Mouse (Mus musculus) intestine, embryonic 16.5 days (tissue): ENCODE results near the gene Art3. TPM values are rescaled to one million over a fixed set of nuclear protein-coding genes. Genes with fewer than 3 reads are reported as not detected.
A peak's percentile ranks its signal among the peaks of the same experiment; 100 is the strongest.

Experiments
- ATAC-seq: fragments of 200-750 bp; cut with Nextera tagmentation; 2 replicates; pipeline ENCODE4 v1.8.0; 2017; ENCODE audit warnings: moderate TSS enrichment, moderate library complexity
- H3K27ac ChIP-seq: fragments of 300-500 bp; sonication (generic); 2 replicates; pipeline ENCODE4 v1.5.1; 2014; ENCODE audit warnings: mild to moderate bottlenecking, low read length
- H3K27me3 ChIP-seq: fragments of 300-500 bp; sonication (generic); replicated peaks from 2 replicates; pipeline ENCODE4 v1.6.1; 2014; ENCODE audit warnings: low read length, control low read depth, mixed read lengths; ENCODE audit not compliant: control insufficient read depth, insufficient read depth
- H3K36me3 ChIP-seq: fragments of 300-500 bp; sonication (generic); 2 replicates; pipeline ENCODE4 v1.6.1; 2014; ENCODE audit warnings: low read length, control low read depth; ENCODE audit not compliant: control insufficient read depth, insufficient read depth
- H3K4me1 ChIP-seq: fragments of 300-500 bp; sonication (generic); 2 replicates; pipeline ENCODE4 v1.6.1; 2014; ENCODE audit warnings: low read length, control low read depth, mixed read lengths; ENCODE audit not compliant: control insufficient read depth, insufficient read depth
- H3K4me2 ChIP-seq: fragments of 300-500 bp; sonication (generic); 2 replicates; pipeline ENCODE4 v1.6.1; 2014; ENCODE audit warnings: low read depth, low read length, control low read depth
- H3K4me3 ChIP-seq: fragments of 300-500 bp; sonication (generic); 2 replicates; pipeline ENCODE4 v1.5.1; 2014; ENCODE audit warnings: mild to moderate bottlenecking, low read length
- H3K9ac ChIP-seq: fragments of 300-500 bp; sonication (generic); 2 replicates; pipeline ENCODE4 v1.6.1; 2014; ENCODE audit warnings: low read depth, low read length
- H3K9me3 ChIP-seq: fragments of 300-500 bp; sonication (generic); 2 replicates; pipeline ENCODE4 v1.6.1; 2016; ENCODE audit warnings: low read length, control low read depth; ENCODE audit not compliant: control insufficient read depth
- WGBS: fragments of 180-500 bp; shearing (Covaris S2); extraction: QIAGEN DNeasy Blood & Tissue Kit; methylation state at CpG from one replicate; pipeline ENCODE4 v1.1.7; 2014; 5-methylcytosine and 5-hydroxymethylcytosine counted together
- polyA plus RNA-seq: library from polyadenylated mRNA; unstranded; fragments of >200 nt; fragmentation: Nextera tagmentation; extraction: Ambion mirVana; gene quantifications from 2 replicates; pipeline ENCODE4 v1.2.1, GENCODE M21; 2015

Gene Art3
- polyA plus RNA-seq, 1 experiment from 2014 or later, result 5.6 TPM

GRCm38 (mm10) chr5:92383747-92384146, 52.1 kb downstream of the Art3 start:
- Histone ChIP-seq H3K4me1 (no peaks in the 10 kb centered on the region), H3K4me2 (no peak overlapping the region), H3K27ac (no peak overlapping the region), H3K9me3 (no peaks in the 10 kb centered on the region), H3K9ac (no peak overlapping the region), H3K36me3 (no peaks in the 10 kb centered on the region), H3K4me3 (no peak overlapping the region), H3K27me3 (no peaks in the 10 kb centered on the region)
- ATAC-seq, result no peak
- WGBS, result 46% methylated on average over 7 of the region's 7 CpGs

- no peak for ATAC-seq
- Histone ChIP-seq H3K9ac (no peak overlapping the region), H3K9me3 (no peaks in the 10 kb centered on the region), H3K4me1 (no peaks in the 10 kb centered on the region; the same call in 1 of the 2 replicates), H3K27me3 (no peaks in the 10 kb centered on the region), H3K4me3 (no peak overlapping the region), H3K36me3 (no peaks in the 10 kb centered on the region), H3K4me2 (no peak overlapping the region), H3K27ac (no peak overlapping the region)
- 52% methylated on average over 7 of the region's 7 CpGs for WGBS
Measured at GRCm38 (mm10) chr5:92384855-92385254, 53.2 kb downstream of the Art3 start.

- H3K4me3 ChIP-seq, result no peak overlapping the region
- no peaks in the 10 kb centered on the region for H3K36me3 ChIP-seq
- no peak overlapping the region for H3K27ac ChIP-seq
- H3K9me3 ChIP-seq, result no peaks in the 10 kb centered on the region
- peaks cover 5% of the 10 kb centered on the region; the same call in 1 of the 2 replicates for H3K27me3 ChIP-seq
- no peak for ATAC-seq
- no peak overlapping the region for H3K4me2 ChIP-seq
- WGBS, result 73% methylated on average over 5 of the region's 5 CpGs
- no peak overlapping the region for H3K9ac ChIP-seq
- H3K4me1 ChIP-seq, result no peaks in the 10 kb centered on the region; the same call in 1 of the 2 replicates
Measured at GRCm38 (mm10) chr5:92386102-92386501, 54.5 kb downstream of the Art3 start.

GRCm38 (mm10) chr5:92386643-92387042, 55.0 kb downstream of the Art3 start:
- no peak for ATAC-seq
- Histone ChIP-seq H3K4me3 (no peak overlapping the region), H3K36me3 (no peaks in the 10 kb centered on the region), H3K27me3 (peaks cover 10% of the 10 kb centered on the region), H3K4me1 (no peaks in the 10 kb centered on the region; the same call in 1 of the 2 replicates), H3K27ac (no peak overlapping the region), H3K4me2 (no peak overlapping the region), H3K9ac (no peak overlapping the region), H3K9me3 (no peaks in the 10 kb centered on the region)
- WGBS, result 28% methylated on average over 6 of the region's 6 CpGs

- no peaks in the 10 kb centered on the region; the same call in 1 of the 2 replicates for H3K4me1 ChIP-seq
- H3K27ac ChIP-seq, result no peak overlapping the region
- ATAC-seq, result no peak
- H3K4me3 ChIP-seq, result no peak overlapping the region
- no peaks in the 10 kb centered on the region for H3K9me3 ChIP-seq
- no peak overlapping the region for H3K4me2 ChIP-seq
- 63% methylated on average over 11 of the region's 11 CpGs for WGBS
- no peaks in the 10 kb centered on the region for H3K36me3 ChIP-seq
- no peak overlapping the region for H3K9ac ChIP-seq
- H3K27me3 ChIP-seq, result peaks cover 17% of the 10 kb centered on the region
Measured at GRCm38 (mm10) chr5:92387433-92387832, 55.8 kb downstream of the Art3 start.

- Histone ChIP-seq H3K4me3 (no peak overlapping the region), H3K36me3 (no peaks in the 10 kb centered on the region), H3K27ac (no peak overlapping the region), H3K9me3 (no peaks in the 10 kb centered on the region), H3K9ac (no peak overlapping the region), H3K27me3 (peaks cover 17% of the 10 kb centered on the region), H3K4me2 (no peak overlapping the region), H3K4me1 (no peaks in the 10 kb centered on the region; the same call in 1 of the 2 replicates)
- 64% methylated on average over 2 of the region's 2 CpGs for WGBS
- ATAC-seq, result no peak
Measured at GRCm38 (mm10) chr5:92389977-92390376, 58.4 kb downstream of the Art3 start.

- no peak overlapping the region for H3K4me2 ChIP-seq
- peaks cover 17% of the 10 kb centered on the region for H3K27me3 ChIP-seq
- no peaks in the 10 kb centered on the region for H3K9me3 ChIP-seq
- WGBS, result 66% methylated on average over 8 of the region's 8 CpGs
- no peak for ATAC-seq
- H3K27ac ChIP-seq, result no peak overlapping the region
- no peak overlapping the region for H3K4me3 ChIP-seq
- no peaks in the 10 kb centered on the region; the same call in 1 of the 2 replicates for H3K4me1 ChIP-seq
- no peak overlapping the region for H3K9ac ChIP-seq
- H3K36me3 ChIP-seq, result no peaks in the 10 kb centered on the region
Measured at GRCm38 (mm10) chr5:92390615-92391014, 59.0 kb downstream of the Art3 start.

- H3K27ac ChIP-seq, result no peak overlapping the region
- no peak for ATAC-seq
- WGBS, result 40% methylated on average over 18 of the region's 18 CpGs
Measured at GRCm38 (mm10) chr5:92392542-92392941, 60.9 kb downstream of the Art3 start.

GRCm38 (mm10) chr5:92393863-92394262, 62.2 kb downstream of the Art3 start:
- H3K9ac ChIP-seq, result no peak overlapping the region
- peaks cover 17% of the 10 kb centered on the region for H3K27me3 ChIP-seq
- H3K4me3 ChIP-seq, result no peak overlapping the region
- H3K4me2 ChIP-seq, result no peak overlapping the region
- no peaks in the 10 kb centered on the region for H3K36me3 ChIP-seq
- ATAC-seq, result no peak
- WGBS, result 63% methylated on average over 10 of the region's 10 CpGs
- no peaks in the 10 kb centered on the region for H3K9me3 ChIP-seq
- H3K4me1 ChIP-seq, result no peaks in the 10 kb centered on the region; the same call in 1 of the 2 replicates
- H3K27ac ChIP-seq, result no peak overlapping the region

More at GRCm38 (mm10) chr5:92392542-92392941, 60.9 kb downstream of the Art3 start:
- H3K4me3 ChIP-seq, result peak overlapping the region; percentile 39
- H3K4me2 ChIP-seq, result peak overlapping the region; percentile 56
- H3K27me3 ChIP-seq, result peaks cover 17% of the 10 kb centered on the region
- H3K4me1 ChIP-seq, result no peaks in the 10 kb centered on the region; the same call in 1 of the 2 replicates
- no peaks in the 10 kb centered on the region for H3K9me3 ChIP-seq
- 0 out of 2 replicates have a peak overlapping the region, but pooled peaks have one; percentile 14 for H3K9ac ChIP-seq
- no peaks in the 10 kb centered on the region for H3K36me3 ChIP-seq

GRCm38 (mm10) chr5:92395764-92396163, 64.1 kb downstream of the Art3 start:
- 69% methylated on average over 3 of the region's 3 CpGs for WGBS
- H3K9me3 ChIP-seq, result no peaks in the 10 kb centered on the region
- no peak overlapping the region for H3K27ac ChIP-seq
- H3K27me3 ChIP-seq, result peaks cover 14% of the 10 kb centered on the region
- no peak for ATAC-seq
- no peaks in the 10 kb centered on the region for H3K4me1 ChIP-seq
- no peak overlapping the region for H3K4me3 ChIP-seq
- no peaks in the 10 kb centered on the region for H3K36me3 ChIP-seq
- H3K9ac ChIP-seq, result no peak overlapping the region
- no peak overlapping the region for H3K4me2 ChIP-seq
